Mouse (Mus musculus): ENCODE measurements at regions not wholly inside any gene's neighbourhood (a gene's known extent, or its start where the extent isn't known, plus 50 kb on each side); places are given as distances from the start of the nearest gene placed in this dataset.

- Histone ChIP-seq H3K4me1 (ENCODE audit: control insufficient read depth, low read depth, low read length) (no peaks in the 10 kb centered on the region), H3K27me3 (ENCODE audit: control insufficient read depth, insufficient read depth, low read depth, low read length) (no peaks in the 10 kb centered on the region), H3K27ac (ENCODE audit: low read length) (no peak overlapping the region), H3K36me3 (ENCODE audit: control insufficient read depth, insufficient read depth) (no peaks in the 10 kb centered on the region), H3K4me3 (ENCODE audit: low read depth, low read length) (no peak overlapping the region), H3K9me3 (replicated peaks; ENCODE audit: control insufficient read depth, low read length) (no peaks in the 10 kb centered on the region), H3K9ac (ENCODE audit: low read depth, low read length) (no peak overlapping the region), H3K4me2 (ENCODE audit: low read depth, low read length) (no peak overlapping the region)
- ATAC-seq (ENCODE audit: low read depth): no peak
- 65% methylated on average over 12 of the region's 12 CpGs for WGBS (ENCODE audit: insufficient replicate concordance)
Measured at GRCm38 (mm10) chr12:99118381-99119115, 198.2 kb downstream of the Ttc8 start.

DNA sequence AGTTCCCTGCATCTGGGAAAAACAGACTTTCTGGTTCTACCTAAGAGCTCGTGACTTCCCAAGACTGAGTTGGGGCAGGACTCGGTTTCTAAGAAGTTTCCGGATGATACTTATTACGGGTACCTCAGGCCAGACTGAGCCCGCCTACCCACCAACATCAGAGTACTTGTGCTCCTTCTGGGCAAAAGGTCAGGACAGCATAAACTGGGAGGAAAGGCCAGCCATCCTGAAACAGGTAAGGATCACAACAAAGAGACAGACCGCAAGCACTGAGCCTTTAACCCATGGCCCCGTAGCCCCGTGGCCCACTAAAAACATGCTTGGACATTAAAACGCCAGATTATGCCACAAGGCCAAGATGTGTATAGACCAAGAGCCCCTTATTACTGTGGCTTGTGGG, 199.6 kb downstream of the Ttc8 start:
- 77% methylated on average over 9 of the region's 9 CpGs for WGBS (ENCODE audit: insufficient replicate concordance)
- H3K4me3 ChIP-seq (ENCODE audit: low read depth, low read length): no peak overlapping the region
- no peak for ATAC-seq (ENCODE audit: low read depth)
- H3K9me3 ChIP-seq (replicated peaks; ENCODE audit: control insufficient read depth, low read length): no peaks in the 10 kb centered on the region
- no peaks in the 10 kb centered on the region for H3K4me1 ChIP-seq (ENCODE audit: control insufficient read depth, low read depth, low read length)
- no peak overlapping the region for H3K27ac ChIP-seq (ENCODE audit: low read length)
- H3K4me2 ChIP-seq (ENCODE audit: low read depth, low read length): no peak overlapping the region
- H3K27me3 ChIP-seq (ENCODE audit: control insufficient read depth, insufficient read depth, low read depth, low read length): no peaks in the 10 kb centered on the region
- H3K9ac ChIP-seq (ENCODE audit: low read depth, low read length): no peak overlapping the region
- no peaks in the 10 kb centered on the region for H3K36me3 ChIP-seq (ENCODE audit: control insufficient read depth, insufficient read depth)

GRCm38 (mm10) chr12:99123611-99124495, 203.5 kb downstream of the Ttc8 start:
- Histone ChIP-seq H3K9me3 (replicated peaks; ENCODE audit: control insufficient read depth, low read length) (no peaks in the 10 kb centered on the region), H3K4me1 (ENCODE audit: control insufficient read depth, low read depth, low read length) (no peaks in the 10 kb centered on the region), H3K9ac (ENCODE audit: low read depth, low read length) (no peak overlapping the region), H3K36me3 (ENCODE audit: control insufficient read depth, insufficient read depth) (no peaks in the 10 kb centered on the region), H3K4me2 (ENCODE audit: low read depth, low read length) (no peak overlapping the region), H3K27ac (ENCODE audit: low read length) (no peak overlapping the region), H3K27me3 (ENCODE audit: control insufficient read depth, insufficient read depth, low read depth, low read length) (no peaks in the 10 kb centered on the region), H3K4me3 (ENCODE audit: low read depth, low read length) (no peak overlapping the region)
- no peak for ATAC-seq (ENCODE audit: low read depth)
- 69% methylated on average over 15 of the region's 15 CpGs for WGBS (ENCODE audit: insufficient replicate concordance)

- Histone ChIP-seq H3K4me2 (ENCODE audit: low read depth, low read length) (no peak overlapping the region), H3K9ac (ENCODE audit: low read depth, low read length) (no peak overlapping the region), H3K4me1 (ENCODE audit: control insufficient read depth, low read depth, low read length) (no peaks in the 10 kb centered on the region), H3K4me3 (ENCODE audit: low read depth, low read length) (no peak overlapping the region), H3K27ac (ENCODE audit: low read length) (no peak overlapping the region), H3K36me3 (ENCODE audit: control insufficient read depth, insufficient read depth) (no peaks in the 10 kb centered on the region), H3K27me3 (ENCODE audit: control insufficient read depth, insufficient read depth, low read depth, low read length) (no peaks in the 10 kb centered on the region), H3K9me3 (replicated peaks; ENCODE audit: control insufficient read depth, low read length) (no peaks in the 10 kb centered on the region)
- no peak for ATAC-seq (ENCODE audit: low read depth)
- WGBS (ENCODE audit: insufficient replicate concordance): 71% methylated on average over 2 of the region's 2 CpGs
Measured at GRCm38 (mm10) chr12:99126129-99126528, 205.8 kb downstream of the Ttc8 start.
